Mouse (Mus musculus) liver, adult 2 months (tissue): Measurements from ENCODE around the gene Crispld2.

Source experiments
- CTCF ChIP-seq: fragments of 200-500 bp; IDR thresholded peaks from 2 replicates; pipeline ENCODE4 v1.5.1; 2011; ENCODE audit warnings: low read depth, low read length, control low read depth
- POLR2A ChIP-seq: fragments of 200-500 bp; IDR thresholded peaks from 2 replicates; pipeline ENCODE4 v1.6.1; 2011; ENCODE audit warnings: low read length, control low read depth; ENCODE audit not compliant: insufficient read depth; ENCODE audit errors: extremely low read depth

DNA sequence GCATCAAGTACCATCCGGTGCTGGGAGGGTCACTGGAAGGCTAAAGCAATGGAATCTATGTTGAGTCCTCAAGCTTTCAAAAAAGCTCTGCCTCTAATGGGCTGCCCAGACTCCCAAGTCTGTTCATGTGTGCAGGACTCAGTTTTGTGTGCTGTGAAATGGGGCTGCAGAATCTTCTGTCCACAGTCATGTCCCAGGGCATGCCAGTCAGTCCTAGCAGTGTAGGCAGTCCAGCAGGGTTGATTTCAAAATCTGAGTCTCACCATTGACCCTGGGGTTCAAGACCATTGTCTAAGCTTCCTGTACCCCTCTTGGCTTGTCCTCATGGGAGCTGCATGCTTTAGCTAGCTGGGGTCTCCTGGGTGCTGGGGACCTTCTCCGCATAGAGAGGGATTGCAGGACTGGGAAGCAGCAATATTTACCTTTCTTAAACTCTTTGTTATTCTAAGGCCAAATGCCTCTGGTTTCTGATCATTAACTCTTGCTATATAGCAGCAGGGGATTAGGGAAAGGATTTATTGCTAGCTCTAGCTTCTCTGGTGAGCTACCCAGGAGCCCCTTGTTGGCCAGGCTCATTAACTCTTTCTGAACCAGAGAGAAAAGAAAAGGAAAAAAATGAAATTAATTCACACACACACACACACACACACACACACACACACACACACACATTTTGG is 12.6 kb downstream of the Crispld2 start:
- TF ChIP-seq CTCF: no peak
- no peak for TF ChIP-seq POLR2A
